Mouse (Mus musculus): ENCODE results near the gene Olfr287.

GRCm38 (mm10) chr15:98222377-98222776 is 1.5 kb upstream of the Olfr287 start:
- TF ChIP-seq CTCF (conservative IDR thresholded peaks at IDR 0.05; ENCODE audit: low read length), result no peak
- no peak for TF ChIP-seq POU5F1 (IDR thresholded peaks at IDR 0.05; ENCODE audit: borderline replicate concordance, low read length)

Measured in E14TG2a.4 (cell line).